In genomic region chr6:99522359-99523108, GRCm38 (mm10) we compare ENCODE assay signal across 8 mouse cellular contexts. TPM values are rescaled to one million over a fixed set of nuclear protein-coding genes. Genes with fewer than 3 reads are reported as not detected.
A peak's percentile ranks its signal among the peaks of the same experiment; 100 is the strongest.
DNase-seq lines count a peak whose midpoint lies in the region; ATAC-seq and TF ChIP-seq lines count a peak whose summit lies in the region.

TSS of gene Foxp1 (minus strand) at chr6:99522721.

- peak; percentile 45 for ATAC-seq in common myeloid progenitor, adult 5-6 weeks (replicated peaks; ENCODE audit: low read depth, poor library complexity, severe bottlenecking)
- peak; percentile 60 for ATAC-seq in hindbrain, postnatal 0 days

- no peak for TF ChIP-seq CTCF in hindbrain, postnatal 0 days (IDR thresholded peaks at IDR 0.05; ENCODE audit: low read depth)

- peak within 1 kb of the TSS; percentile 84 for H3K4me3 ChIP-seq in hindbrain, postnatal 0 days (ENCODE audit: low read length)
- H3K4me3 ChIP-seq in macrophage (ENCODE audit: inconsistent target), result peak within 1 kb of the TSS; percentile 89

- H3K36me3 ChIP-seq in hindbrain, postnatal 0 days (ENCODE audit: insufficient read depth, low read length), result no peaks in the 10 kb centered on the region
- no peaks in the 10 kb centered on the region for H3K36me3 ChIP-seq in macrophage (ENCODE audit: inconsistent target)

- DNase-seq in T-cell, adult 2 months (ENCODE audit: low spot score), result peak; percentile 78
- peak; percentile 72 for DNase-seq in gastrocnemius, adult 8-10 months (ENCODE audit: low spot score in 2 of 2)
- peak; percentile 93 for DNase-seq in hindbrain, postnatal 0 days (ENCODE audit: low spot score)
- DNase-seq in left cerebral cortex, adult 18-20 months (ENCODE audit: low spot score in 2 of 2), result peak; percentile 57 to 62
- peak; percentile 84 for DNase-seq in retina, postnatal 7 days (ENCODE audit: low read depth, low spot score)
- DNase-seq in urinary bladder, adult 2 months (ENCODE audit: low spot score), result peak; percentile 63

- no peaks in the 10 kb centered on the region for H3K27me3 ChIP-seq in hindbrain, postnatal 0 days (ENCODE audit: insufficient read depth, low read length)

- WGBS in hindbrain, postnatal 0 days, result under 1% methylated on average over 71 of the region's 72 CpGs
- 2% methylated on average over 45 of the region's 72 CpGs for WGBS in macrophage (ENCODE audit: missing documents)

- no peaks in the 10 kb centered on the region for H3K4me1 ChIP-seq in hindbrain, postnatal 0 days (ENCODE audit: insufficient read depth, low read length)

- peak within 1 kb of the TSS; percentile 95 for H3K4me2 ChIP-seq in hindbrain, postnatal 0 days (ENCODE audit: low read depth, low read length)

- 0 out of 2 replicates have a peak, but pooled peaks cover 4% of the 10 kb centered on the region for H3K9me3 ChIP-seq in hindbrain, postnatal 0 days (ENCODE audit: low read length)

- peak within 1 kb of the TSS; percentile 99 for H3K27ac ChIP-seq in hindbrain, postnatal 0 days
- peak within 1 kb of the TSS; percentile 88 for H3K27ac ChIP-seq in macrophage

- H3K79me2 ChIP-seq in macrophage (ENCODE audit: inconsistent target), result peaks cover 8% of the 10 kb centered on the region

- peak within 1 kb of the TSS; percentile 85 for H3K9ac ChIP-seq in hindbrain, postnatal 0 days (replicated peaks; ENCODE audit: low read length)

RNA-seq across cellular contexts. Expression of gene Foxp1, which starts in this region (rescaled TPM):
- total RNA-seq in common myeloid progenitor, adult 5-6 weeks (2017), result 57.8 and 77.4 TPM in 2 replicates
- total RNA-seq in gastrocnemius, adult 8-10 months (2022), result 10 to 100 TPM; 10.0 to 15.5 (median 13.9) TPM
- total RNA-seq in hindbrain, postnatal 0 days (2014; rRNA removed), result 53.6 and 55.2 TPM in 2 replicates
- 50.9 and 54.8 TPM in 2 replicates for polyA plus RNA-seq in hindbrain, postnatal 0 days (2015; fragmentation: Nextera tagmentation; extraction: Ambion mirVana)
- 100 to 1,000 TPM; 133 to 135 TPM for total RNA-seq in left cerebral cortex, adult 18-20 months (2021)
- 100 to 1,000 TPM; 153 to 929 (median 216) TPM for total RNA-seq in macrophage (2018; cell fraction: chromatin; rRNA removed)
- 100 to 1,000 TPM in 3 of 26 experiments, 10 to 100 TPM in 23; 52.3 to 219 (median 58.2) TPM for total RNA-seq in macrophage (2018; cell fraction: cytosol; rRNA removed)
- total RNA-seq in macrophage (2018; cell fraction: nucleus; rRNA removed), result 100 to 1,000 TPM in 25 of 26 experiments, 10 to 100 TPM in 1; 94.3 to 920 (median 177) TPM
- polyA plus RNA-seq in macrophage (2018), result 33.2 to 38.9 TPM (median 36.0 TPM) in 3 replicates
- 46.5 and 67.6 TPM in 2 replicates for polyA plus RNA-seq in urinary bladder, adult 2 months (2012; rRNA removed)

Comparison
In these comparisons a context has a peak if more than half of its experiments do, and no peak if none do; other contexts are left out.
1. Peak in every context shown above with its lines: DNase-seq, ATAC-seq, H3K4me3 ChIP-seq and H3K27ac ChIP-seq.